Mouse (Mus musculus) adrenal gland, postnatal 14 days (tissue): ENCODE data around the gene Psen1. TPM values are rescaled to one million over a fixed set of nuclear protein-coding genes. Genes with fewer than 3 reads are reported as not detected.

Experiments
- DNase-seq: peaks from one replicate; pipeline ENCODE4 v3.0.0; 2021; ENCODE audit warnings: mixed read lengths
- total RNA-seq: library from RNA; stranded (reverse); gene quantifications from 2 replicates; pipeline ENCODE4 v1.2.3, GENCODE M21; 2021

Psen1 gene
- total RNA-seq, 1 experiment from 2014 or later: 53.6 TPM

- no peak for DNase-seq
Observed at GRCm38 (mm10) chr12:83776766-83777165, 88.8 kb downstream of the Psen1 start.

- DNase-seq: no peak
Observed at GRCm38 (mm10) chr12:83780181-83780580, 92.2 kb downstream of the Psen1 start.

DNA sequence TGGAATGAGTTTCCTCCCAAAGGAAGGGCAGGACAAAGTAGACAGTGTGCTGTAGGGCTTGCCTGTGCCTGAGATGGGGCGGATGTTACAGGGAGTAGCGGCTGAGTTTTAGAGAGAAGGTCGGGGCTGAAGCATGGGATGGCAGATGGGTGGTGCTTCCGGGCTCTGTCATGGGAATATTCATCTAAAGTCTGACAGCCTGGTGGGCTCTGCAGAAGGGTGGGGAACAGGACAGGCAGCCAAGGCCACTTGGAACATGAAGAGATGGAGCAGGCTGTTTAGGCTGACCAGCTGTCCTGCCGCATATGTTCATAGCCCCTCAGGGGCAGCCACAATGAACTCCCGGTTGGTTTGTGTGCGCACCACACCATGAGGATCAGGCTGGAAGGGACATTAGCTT, 93.3 kb downstream of the Psen1 start:
- no peak for DNase-seq

GRCm38 (mm10) chr12:83781640-83782278, 93.8 kb downstream of the Psen1 start:
- DNase-seq: no peak

DNA sequence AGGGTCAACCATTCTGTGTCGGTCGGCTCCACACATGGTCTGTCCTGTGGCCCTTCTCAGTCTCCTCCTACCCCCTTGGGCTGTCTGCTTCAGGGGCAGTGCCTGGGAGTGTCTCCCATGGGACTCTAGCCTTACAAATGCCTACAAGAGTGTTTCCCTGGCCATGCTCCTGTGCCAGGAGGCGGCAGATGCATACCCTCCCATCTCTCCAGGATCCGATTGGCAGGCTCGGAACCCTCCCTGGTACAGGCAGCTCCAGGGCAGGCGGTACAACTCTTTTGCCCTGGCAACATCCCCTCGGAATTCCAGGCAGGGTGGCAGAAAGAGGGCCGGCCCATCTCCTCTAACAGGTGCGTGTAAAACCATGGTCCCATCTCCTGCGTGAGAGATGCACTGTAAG, 94.7 kb downstream of the Psen1 start:
- no peak for DNase-seq

Other genes with a start within 250 kb of the Psen1 start
- 10.6 and 12.2 TPM in 2 replicates for gene Dpf3, start 200.4 kb upstream of the Psen1 start, total RNA-seq
- 45.2 and 45.4 TPM in 2 replicates for gene Dcaf4, start 167.7 kb upstream of the Psen1 start, total RNA-seq
- gene Zfyve1, start 90.9 kb upstream of the Psen1 start, total RNA-seq: 33.6 and 35.6 TPM in 2 replicates
- 103 and 128 TPM in 2 replicates for gene Rbm25, start 56.9 kb upstream of the Psen1 start, total RNA-seq
- 8.5 and 9.1 TPM in 2 replicates for gene Papln, start 75.5 kb downstream of the Psen1 start, total RNA-seq
- 40.7 and 47.3 TPM in 2 replicates for gene Numb, start 233.8 kb downstream of the Psen1 start, total RNA-seq